Mouse (Mus musculus) cerebellum, adult 2 months (tissue): ENCODE results near the gene Slc26a9. TPM values are rescaled to one million over a fixed set of nuclear protein-coding genes. Genes with fewer than 3 reads are reported as not detected.

ENCODE experiments used
- DNase-seq, 2 experiments: peaks; one replicate each; pipeline ENCODE4 v3.0.0; 2021
- H3K27ac ChIP-seq: fragments of 200-500 bp; 2 replicates; pipeline ENCODE4 v1.5.1; 2012; ENCODE audit warnings: low read length, control low read depth, inconsistent platforms; ENCODE audit not compliant: insufficient read depth
- H3K27me3 ChIP-seq: fragments of 200-500 bp; 2 replicates; pipeline ENCODE4 v1.6.1; 2012; ENCODE audit warnings: inconsistent platforms, mild to moderate bottlenecking, low read length, moderate library complexity; ENCODE audit not compliant: control insufficient read depth, insufficient read depth
- H3K4me1 ChIP-seq: fragments of 200-500 bp; 2 replicates; pipeline ENCODE4 v1.6.1; 2011; ENCODE audit warnings: low read length; ENCODE audit not compliant: control insufficient read depth, insufficient read depth
- H3K4me3 ChIP-seq: fragments of 200-500 bp; replicated peaks from 2 replicates; pipeline ENCODE3; 2011; ENCODE audit warnings: mild to moderate bottlenecking, low read depth, low read length, control low read depth; ENCODE audit not compliant: insufficient read depth
- CTCF ChIP-seq: fragments of 200-500 bp; IDR thresholded peaks from 2 replicates; pipeline ENCODE4 v1.5.1; 2011; ENCODE audit warnings: low read depth, mild to moderate bottlenecking, control low read depth, low read length, moderate library complexity, borderline replicate concordance; ENCODE audit not compliant: insufficient read depth
- POLR2A ChIP-seq: fragments of 200-500 bp; IDR thresholded peaks from 2 replicates; pipeline ENCODE4 v1.6.1; 2011; ENCODE audit warnings: low read length, control low read depth, borderline replicate concordance; ENCODE audit not compliant: insufficient read depth
- WGBS: fragments of 180-500 bp; shearing (Covaris S2); methylation state at CpG from one replicate; pipeline ENCODE4 v1.1.7; 2018; 5-methylcytosine and 5-hydroxymethylcytosine counted together
- polyA plus RNA-seq: library from polyadenylated mRNA; depleted of rRNA; stranded (reverse); fragments of >200 nt; gene quantifications from 2 replicates; pipeline ENCODE4 v1.2.3, GENCODE M21; 2012

Slc26a9 gene
- polyA plus RNA-seq, 1 experiment = 0.05 TPM

DNA sequence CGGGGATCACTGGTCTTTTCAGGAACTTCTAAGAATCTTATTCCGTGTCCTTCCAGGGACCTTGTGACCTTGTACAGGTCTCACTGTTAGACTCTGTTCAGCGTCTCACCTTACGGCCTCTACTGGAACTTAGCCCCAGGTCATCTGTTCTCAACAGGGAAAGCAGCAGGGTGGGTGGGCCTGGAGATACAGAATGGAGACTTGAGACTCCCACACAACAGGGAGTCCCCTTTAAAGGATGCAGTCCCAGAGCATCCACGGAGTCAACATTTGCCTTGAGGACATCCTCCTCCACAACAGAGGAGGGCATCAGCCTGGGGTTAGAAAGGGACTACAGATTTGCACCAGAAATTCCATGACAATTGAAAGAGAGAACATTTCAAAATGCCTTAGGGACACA is 1.6 kb downstream of the Slc26a9 start:
- Histone ChIP-seq H3K4me3 (no peak overlapping the region), H3K27me3 (no peaks in the 10 kb centered on the region), H3K27ac (no peak overlapping the region), H3K4me1 (no peaks in the 10 kb centered on the region)
- no peak for DNase-seq
- WGBS = 82% methylated on average over 5 of the region's 5 CpGs
- TF ChIP-seq POLR2A (no peak), CTCF (no peak)

DNA sequence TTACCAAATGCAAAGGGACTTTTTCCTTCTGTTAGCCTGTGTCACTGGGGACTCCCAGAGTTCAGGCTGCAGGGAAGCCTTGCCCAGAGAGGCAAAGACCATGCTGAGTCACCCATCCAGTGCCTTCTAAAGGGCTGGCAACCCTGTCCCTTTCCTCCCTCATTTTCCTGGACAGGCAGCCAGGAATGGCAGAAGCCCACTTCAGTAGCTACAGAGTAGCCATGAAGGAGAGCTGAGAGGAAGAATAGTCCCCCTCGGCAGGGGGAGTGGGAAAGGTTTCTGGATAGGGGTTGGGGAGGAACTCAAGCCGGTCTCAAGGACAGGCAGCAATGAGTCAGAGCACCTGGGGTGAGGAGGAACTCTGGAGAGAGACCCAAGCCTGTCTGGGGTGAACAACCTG is 3.9 kb downstream of the Slc26a9 start:
- WGBS = 92% methylated on average over 2 of the region's 2 CpGs
- no peak for DNase-seq
- Histone ChIP-seq H3K27ac (no peak overlapping the region), H3K4me1 (peaks cover 20% of the 10 kb centered on the region), H3K4me3 (no peak overlapping the region), H3K27me3 (no peaks in the 10 kb centered on the region)
- TF ChIP-seq CTCF = no peak
- no peak for TF ChIP-seq POLR2A

DNA sequence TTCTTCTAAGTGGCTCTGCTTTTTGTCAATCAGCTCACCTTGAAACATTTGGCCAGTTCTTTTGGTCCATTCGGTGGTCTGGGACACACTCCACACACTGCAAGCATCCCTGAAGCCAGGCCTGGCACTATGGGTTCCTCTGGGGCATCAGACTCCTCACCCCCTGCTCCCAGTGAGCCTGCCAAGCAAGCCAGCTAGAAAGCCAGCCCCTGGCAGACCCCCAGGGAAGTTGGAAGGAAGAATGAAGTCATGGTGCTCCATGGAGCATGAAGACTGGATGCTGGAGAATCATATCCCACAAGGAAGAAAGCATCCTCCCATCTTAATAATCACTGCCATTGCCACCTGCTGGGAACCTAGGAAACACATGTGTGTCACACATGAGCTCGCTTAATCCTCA is 4.8 kb downstream of the Slc26a9 start:
- H3K4me3 ChIP-seq = no peak overlapping the region
- H3K27ac ChIP-seq = no peak overlapping the region
- no peaks in the 10 kb centered on the region for H3K27me3 ChIP-seq
- 68% methylated on average over 2 of the region's 2 CpGs for WGBS
- peaks cover 22% of the 10 kb centered on the region for H3K4me1 ChIP-seq
- no peak for DNase-seq
- TF ChIP-seq POLR2A (no peak), CTCF (no peak)

DNA sequence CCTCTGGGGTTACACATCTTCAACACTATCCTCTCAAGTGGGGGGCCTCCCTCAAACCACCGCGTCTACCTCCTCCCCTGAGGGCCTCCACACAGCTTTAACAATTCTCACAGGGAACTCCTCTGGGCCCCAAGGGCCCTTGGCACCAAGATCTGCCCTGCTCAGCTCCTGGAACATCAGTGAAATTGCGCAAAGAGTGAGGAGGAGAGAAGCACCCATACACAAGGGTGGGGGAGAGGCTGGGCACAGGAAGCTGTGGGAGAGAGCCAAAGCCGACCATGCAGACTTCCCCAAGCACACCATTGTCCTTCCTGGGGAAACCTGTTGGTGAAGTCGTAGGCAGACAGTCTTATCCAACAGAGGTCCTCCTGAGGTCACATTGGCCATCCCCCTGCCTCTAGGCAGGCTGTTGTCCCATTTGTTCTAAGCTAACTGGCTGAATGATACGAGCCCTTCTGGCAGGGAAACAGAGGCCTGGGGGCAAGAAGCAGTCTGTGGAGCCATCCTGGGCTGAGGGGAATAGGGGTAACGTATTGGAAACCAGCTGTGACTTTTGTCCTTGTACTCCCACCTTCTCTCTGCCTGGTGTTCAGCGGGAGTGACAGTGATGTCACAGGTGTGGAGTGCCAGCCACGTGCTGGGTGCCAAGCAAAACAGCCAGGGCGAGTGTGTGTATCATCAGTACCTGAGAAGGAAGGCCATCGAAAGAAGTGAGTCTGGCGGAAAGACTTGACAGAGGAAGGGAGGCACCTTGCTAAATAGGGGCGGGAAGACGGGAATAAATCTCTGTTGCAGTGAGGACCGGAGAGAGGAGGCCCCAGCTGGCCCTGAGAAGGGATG is 6.1 kb downstream of the Slc26a9 start:
- Histone ChIP-seq H3K4me3 (no peak overlapping the region), H3K27me3 (no peaks in the 10 kb centered on the region), H3K27ac (no peak overlapping the region), H3K4me1 (peaks cover 22% of the 10 kb centered on the region)
- WGBS = 85% methylated on average over 15 of the region's 15 CpGs
- TF ChIP-seq CTCF (no peak), POLR2A (no peak)
- no peak for DNase-seq

DNA sequence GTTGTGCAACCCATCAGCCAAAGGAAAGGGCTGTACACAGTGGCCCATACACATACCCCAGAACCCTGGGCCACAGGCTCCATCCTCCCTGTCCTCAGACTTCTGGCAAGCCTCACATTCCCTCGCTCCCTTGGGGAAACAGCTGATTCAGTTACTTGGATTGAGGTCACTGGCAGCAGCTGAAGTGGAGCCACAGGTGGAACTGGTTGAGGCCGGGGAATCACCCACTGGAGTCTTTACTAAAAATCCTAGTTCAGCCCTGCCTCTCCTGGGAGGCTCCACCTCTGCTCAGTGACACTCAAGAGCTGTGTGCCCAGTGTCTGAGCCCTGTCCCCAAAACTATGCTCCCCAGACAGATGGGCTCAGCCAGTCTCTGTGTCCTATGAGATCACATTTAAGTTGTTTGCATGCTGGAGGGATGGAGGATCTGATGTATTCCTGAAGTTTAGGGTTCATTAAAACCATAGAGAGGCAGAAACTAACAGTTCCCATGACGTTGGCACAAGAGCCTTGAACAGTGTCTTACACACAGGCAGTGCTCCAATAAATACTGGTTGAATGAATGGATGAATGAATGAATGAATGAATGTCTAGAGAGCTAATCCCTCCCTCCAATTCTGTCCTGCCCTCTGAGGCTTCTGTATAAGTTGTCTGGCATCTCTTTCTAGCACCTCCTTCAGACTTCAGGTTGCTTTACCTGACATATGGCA is 7.5 kb downstream of the Slc26a9 start:
- no peak for DNase-seq
- H3K27me3 ChIP-seq = no peaks in the 10 kb centered on the region
- TF ChIP-seq POLR2A (no peak), CTCF (no peak)
- H3K4me1 ChIP-seq = peaks cover 22% of the 10 kb centered on the region
- H3K27ac ChIP-seq = no peak overlapping the region
- no peak overlapping the region for H3K4me3 ChIP-seq
- WGBS = 42% methylated on average over 3 of the region's 3 CpGs

DNA sequence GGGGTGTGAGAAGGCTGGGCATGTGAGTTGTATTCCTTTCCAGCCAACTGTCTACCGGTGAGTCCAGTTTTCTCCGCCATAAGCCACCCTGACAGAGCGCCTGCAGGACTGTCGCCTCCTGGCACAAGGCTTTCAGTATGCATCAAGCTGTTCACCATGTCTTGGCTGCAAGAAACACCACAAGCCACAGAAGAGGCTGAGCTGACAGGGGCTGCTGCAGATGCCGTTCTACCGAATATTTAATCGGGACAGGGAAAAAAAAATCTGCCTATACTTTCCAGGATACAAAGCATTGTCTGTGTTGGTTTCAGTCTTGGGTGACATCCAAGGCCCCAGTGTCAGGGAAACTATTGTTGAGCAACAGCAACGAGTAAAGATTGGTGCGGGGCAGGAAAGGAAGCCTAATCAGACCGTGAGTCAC is 8.1 kb downstream of the Slc26a9 start:
- Histone ChIP-seq H3K27ac (no peak overlapping the region), H3K4me3 (no peak overlapping the region), H3K4me1 (peaks cover 22% of the 10 kb centered on the region), H3K27me3 (no peaks in the 10 kb centered on the region)
- WGBS = 6% methylated on average over 10 of the region's 10 CpGs
- DNase-seq = peak; percentile 70 to 83
- no peak for TF ChIP-seq CTCF
- TF ChIP-seq POLR2A = no peak

DNA sequence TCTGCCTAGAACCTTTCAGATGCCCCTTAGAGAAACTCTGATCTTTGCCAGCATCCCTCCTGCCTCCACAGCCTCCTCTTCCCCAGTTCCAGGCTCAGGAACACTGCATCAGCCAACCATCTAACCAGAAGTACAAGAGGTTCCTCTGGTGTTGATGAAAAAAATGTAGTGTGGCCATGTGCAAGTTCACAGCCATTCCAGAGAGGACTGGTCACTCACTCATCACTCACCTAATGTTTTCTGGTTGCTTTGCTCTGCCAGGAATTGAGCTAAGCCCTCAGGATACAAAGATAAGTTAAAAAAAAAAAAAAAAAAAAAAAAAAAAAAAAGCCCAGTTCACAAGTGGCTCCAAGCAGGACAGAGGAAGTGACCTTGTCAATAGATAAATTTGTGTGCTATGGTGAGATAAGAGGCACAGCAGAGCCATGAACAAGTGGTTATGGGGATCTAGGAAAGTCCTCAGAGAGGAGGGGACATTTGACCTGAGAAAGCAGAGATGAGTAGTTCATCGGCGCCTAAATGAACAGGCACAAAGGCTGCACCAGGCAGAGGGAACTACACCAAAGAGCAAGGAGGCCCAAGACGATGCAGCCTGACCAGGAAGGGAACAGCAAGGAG is 10.5 kb downstream of the Slc26a9 start:
- no peak for DNase-seq
- H3K4me1 ChIP-seq = peaks cover 22% of the 10 kb centered on the region
- TF ChIP-seq CTCF (no peak), POLR2A (no peak)
- no peak overlapping the region for H3K4me3 ChIP-seq
- WGBS = 88% methylated on average over 3 of the region's 3 CpGs
- H3K27ac ChIP-seq = no peak overlapping the region
- H3K27me3 ChIP-seq = no peaks in the 10 kb centered on the region
